Mouse (Mus musculus) small intestine, adult 2 months (tissue): ENCODE data around the gene Trim5.
"Not testable (repeated sequence)": the region's sequence is repeated elsewhere in the genome, so short reads cannot be mapped to it uniquely, and the experiment has no call there.

Experiments
- CTCF ChIP-seq: fragments of 200-500 bp; IDR thresholded peaks from 2 replicates; pipeline ENCODE4 v1.5.1; 2012; ENCODE audit warnings: low read depth, mild to moderate bottlenecking, control low read depth, inconsistent platforms, low read length, moderate library complexity, mixed read lengths; ENCODE audit not compliant: insufficient replicate concordance, insufficient read length; ENCODE audit errors: extremely low read depth
- POLR2A ChIP-seq: fragments of 200-500 bp; IDR thresholded peaks from 2 replicates; pipeline ENCODE4 v1.6.1; 2012; ENCODE audit warnings: low read depth, mild to moderate bottlenecking, control low read depth, inconsistent platforms, low read length, moderate library complexity

DNA sequence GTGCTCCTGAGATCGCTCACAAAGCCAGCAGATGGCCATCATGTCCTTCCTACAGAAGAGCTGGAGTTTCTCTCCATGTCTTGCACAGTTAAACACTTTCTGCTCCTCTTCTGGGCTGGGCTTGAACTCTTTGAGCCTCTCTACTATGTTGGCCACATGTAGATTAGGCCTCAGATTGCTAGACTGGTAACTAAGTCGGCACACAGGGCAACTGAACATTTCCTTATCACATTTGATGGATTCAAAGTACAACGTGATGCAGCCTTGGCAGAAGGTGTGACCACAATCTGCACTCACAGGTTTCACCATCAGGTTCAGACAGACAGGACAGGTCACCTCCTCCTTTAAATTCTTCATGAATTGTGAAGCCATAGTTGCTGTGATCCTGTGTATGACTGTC is 8.5 kb downstream of the Trim5 start:
- TF ChIP-seq CTCF, POLR2A: not testable (repeated sequence)
